Mouse (Mus musculus) stomach, embryonic 15.5 days (tissue): ENCODE measurements around the gene Amdhd2. TPM values are rescaled to one million over a fixed set of nuclear protein-coding genes. Genes with fewer than 3 reads are reported as not detected.

ENCODE experiments used
- ATAC-seq: fragments of 200-750 bp; cut with Nextera tagmentation; 2 replicates; pipeline ENCODE4 v1.8.0; 2017; ENCODE audit warnings: low read depth, moderate number of reproducible peaks, moderate TSS enrichment; ENCODE audit not compliant: insufficient read depth, low FRiP score
- H3K27ac ChIP-seq: fragments of 300-500 bp; sonication (generic); 2 replicates; pipeline ENCODE4 v1.5.1; 2015; ENCODE audit warnings: mild to moderate bottlenecking, inconsistent platforms
- H3K27me3 ChIP-seq: fragments of 300-500 bp; sonication (generic); replicated peaks from 2 replicates; pipeline ENCODE4 v1.6.1; 2015; ENCODE audit warnings: inconsistent platforms
- H3K36me3 ChIP-seq: fragments of 300-500 bp; sonication (generic); 2 replicates; pipeline ENCODE4 v1.6.1; 2015; ENCODE audit warnings: inconsistent platforms
- H3K4me1 ChIP-seq: fragments of 300-500 bp; sonication (generic); 2 replicates; pipeline ENCODE4 v1.6.1; 2015; ENCODE audit warnings: inconsistent platforms
- H3K4me2 ChIP-seq: fragments of 300-500 bp; sonication (generic); 2 replicates; pipeline ENCODE4 v1.6.1; 2015; ENCODE audit warnings: mild to moderate bottlenecking, inconsistent platforms
- H3K4me3 ChIP-seq: fragments of 300-500 bp; sonication (generic); replicated peaks from 2 replicates; pipeline ENCODE4 v1.5.1; 2015; ENCODE audit warnings: inconsistent platforms
- H3K9ac ChIP-seq: fragments of 300-500 bp; sonication (generic); 2 replicates; pipeline ENCODE4 v1.6.1; 2015; ENCODE audit warnings: inconsistent platforms
- H3K9me3 ChIP-seq: fragments of 300-500 bp; sonication (generic); 2 replicates; pipeline ENCODE4 v1.6.1; 2016; ENCODE audit warnings: inconsistent platforms
- WGBS: fragments of 180-500 bp; shearing (Covaris S2); methylation state at CpG from one replicate; pipeline ENCODE4 v1.1.7; 2015; 5-methylcytosine and 5-hydroxymethylcytosine counted together
- polyA plus RNA-seq: library from polyadenylated mRNA; unstranded; fragments of >200 nt; fragmentation: Nextera tagmentation; extraction: Ambion mirVana; gene quantifications from 2 replicates; pipeline ENCODE4 v1.2.1, GENCODE M21; 2015

Gene Amdhd2
- polyA plus RNA-seq, 1 experiment from 2014 or later, result 25.1 TPM

DNA sequence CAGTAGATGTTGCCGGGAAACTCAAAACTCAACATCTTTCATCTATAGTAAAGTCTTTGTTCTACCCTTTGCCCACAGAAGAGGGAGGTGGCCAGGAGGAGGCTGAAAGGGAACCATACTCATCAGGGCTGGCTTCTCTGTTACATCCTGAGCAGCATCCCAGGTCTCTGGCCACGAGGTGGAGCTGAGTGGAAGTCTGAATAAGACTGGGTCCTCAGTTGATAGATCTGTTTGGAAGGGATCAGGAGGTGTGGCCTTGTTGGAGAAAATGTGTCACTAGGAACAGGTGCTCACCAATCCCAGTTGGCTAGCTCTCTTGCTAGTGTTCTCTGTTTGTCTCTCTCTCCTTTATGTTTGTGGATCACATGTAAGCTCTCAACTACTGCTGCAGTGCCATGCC is 31.8 kb upstream of the Amdhd2 start:
- no peak overlapping the region for H3K4me2 ChIP-seq
- no peaks in the 10 kb centered on the region for H3K27me3 ChIP-seq
- H3K36me3 ChIP-seq, result no peaks in the 10 kb centered on the region
- 0 out of 2 replicates have a peak, but pooled peaks cover 3% of the 10 kb centered on the region for H3K4me1 ChIP-seq
- ATAC-seq, result no peak
- 51% methylated on average over 2 of the region's 2 CpGs for WGBS
- H3K27ac ChIP-seq, result no peak overlapping the region
- no peak overlapping the region for H3K4me3 ChIP-seq
- H3K9ac ChIP-seq, result no peak overlapping the region
- H3K9me3 ChIP-seq, result no peaks in the 10 kb centered on the region

DNA sequence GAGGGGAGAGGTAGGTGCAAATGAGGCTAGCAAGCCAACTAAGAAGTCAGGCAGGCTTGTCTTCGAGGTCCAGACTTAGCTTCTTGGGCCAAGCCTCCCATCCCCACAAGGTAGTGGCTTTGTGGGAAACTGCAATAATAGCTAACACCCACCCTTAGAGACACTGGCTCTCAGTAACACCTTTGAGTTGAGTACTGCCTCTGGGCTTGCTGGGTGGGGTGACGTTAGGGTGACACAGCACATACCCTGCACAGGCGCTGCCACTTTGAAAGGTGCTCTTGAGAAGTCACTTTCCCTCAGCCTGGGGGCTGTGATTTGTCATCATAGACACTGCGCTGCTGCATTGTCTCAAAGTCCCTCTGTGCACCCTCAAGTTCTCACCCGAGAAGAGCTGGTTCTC is 30.2 kb upstream of the Amdhd2 start:
- no peak overlapping the region for H3K27ac ChIP-seq
- 78% methylated on average over 5 of the region's 5 CpGs for WGBS
- no peaks in the 10 kb centered on the region for H3K27me3 ChIP-seq
- H3K4me3 ChIP-seq, result no peak overlapping the region
- H3K4me1 ChIP-seq, result no peaks in the 10 kb centered on the region
- no peak overlapping the region for H3K9ac ChIP-seq
- H3K9me3 ChIP-seq, result no peaks in the 10 kb centered on the region
- no peaks in the 10 kb centered on the region for H3K36me3 ChIP-seq
- H3K4me2 ChIP-seq, result no peak overlapping the region
- ATAC-seq, result no peak

DNA sequence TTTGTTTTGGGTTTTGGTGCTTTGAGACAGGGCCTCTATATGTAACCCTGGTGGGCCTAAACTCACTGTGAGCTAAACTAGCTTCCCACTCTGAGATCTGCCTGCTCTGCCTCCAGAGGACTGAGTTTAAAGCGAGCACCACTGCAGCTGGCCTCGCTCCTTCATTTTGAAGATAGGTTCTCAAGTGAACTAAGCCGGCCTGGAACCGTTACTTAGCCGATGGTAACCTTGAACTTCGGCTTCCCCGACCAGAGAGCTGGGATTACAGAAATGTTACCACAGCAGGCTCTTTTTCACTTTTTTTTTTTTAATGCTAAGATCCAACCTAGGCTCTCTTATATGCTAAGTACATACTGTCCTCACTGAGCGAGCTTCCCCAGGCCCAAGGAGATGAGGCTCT is 29.7 kb upstream of the Amdhd2 start:
- Histone ChIP-seq H3K4me2 (no peak overlapping the region), H3K36me3 (no peaks in the 10 kb centered on the region), H3K9me3 (no peaks in the 10 kb centered on the region), H3K27ac (no peak overlapping the region), H3K4me1 (no peaks in the 10 kb centered on the region), H3K9ac (no peak overlapping the region), H3K27me3 (no peaks in the 10 kb centered on the region), H3K4me3 (no peak overlapping the region)
- no peak for ATAC-seq
- WGBS, result 86% methylated on average over 8 of the region's 8 CpGs

DNA sequence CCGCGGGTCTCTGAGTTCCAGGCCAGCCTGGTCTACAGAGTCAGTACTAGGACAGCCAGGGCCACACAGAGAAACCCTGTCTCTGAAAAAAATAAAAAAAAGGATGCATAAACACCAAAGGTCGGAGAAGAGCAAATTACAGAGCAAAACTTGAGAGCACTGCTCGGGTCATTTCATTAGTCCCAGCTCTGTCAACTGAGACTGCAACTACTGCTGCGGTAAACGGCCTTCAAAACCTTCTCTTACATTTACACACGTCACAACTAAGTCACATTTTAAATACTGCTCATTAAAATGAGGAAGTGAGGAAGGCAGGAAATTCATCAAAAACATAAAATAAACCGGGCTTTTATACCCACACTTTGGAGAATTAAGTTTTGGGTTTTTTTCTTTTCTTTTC is 29.3 kb upstream of the Amdhd2 start:
- H3K9me3 ChIP-seq, result no peaks in the 10 kb centered on the region
- ATAC-seq, result no peak
- 68% methylated on average over 8 of the region's 8 CpGs for WGBS
- no peak overlapping the region for H3K4me2 ChIP-seq
- no peaks in the 10 kb centered on the region for H3K4me1 ChIP-seq
- no peak overlapping the region for H3K4me3 ChIP-seq
- no peak overlapping the region for H3K9ac ChIP-seq
- H3K27me3 ChIP-seq, result no peaks in the 10 kb centered on the region
- no peak overlapping the region for H3K27ac ChIP-seq
- H3K36me3 ChIP-seq, result no peaks in the 10 kb centered on the region

DNA sequence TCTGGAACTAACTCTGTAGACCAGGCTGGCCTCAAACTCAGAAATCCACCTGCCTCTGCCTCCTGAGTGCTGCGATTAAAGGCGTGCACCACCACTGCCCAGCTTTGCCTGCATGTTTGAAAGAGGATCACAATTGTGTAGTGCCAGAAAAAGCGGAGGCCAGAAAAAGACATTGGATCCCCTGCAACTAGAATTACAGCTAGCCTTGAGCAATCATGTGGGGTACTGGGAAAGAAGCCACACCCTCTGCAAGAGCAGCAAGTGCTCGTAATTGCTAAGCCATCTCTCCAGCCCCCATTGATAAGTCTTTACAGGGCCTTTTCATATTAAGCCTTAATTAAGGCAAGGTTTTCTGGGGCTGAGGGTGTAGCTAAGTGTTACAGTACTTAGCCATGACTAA is 27.9 kb upstream of the Amdhd2 start:
- Histone ChIP-seq H3K9ac (no peak overlapping the region), H3K4me1 (no peaks in the 10 kb centered on the region), H3K4me2 (no peak overlapping the region), H3K27me3 (no peaks in the 10 kb centered on the region), H3K9me3 (no peaks in the 10 kb centered on the region), H3K4me3 (no peak overlapping the region), H3K27ac (no peak overlapping the region), H3K36me3 (no peaks in the 10 kb centered on the region)
- no peak for ATAC-seq
- WGBS, result 80% methylated on average over 4 of the region's 4 CpGs

DNA sequence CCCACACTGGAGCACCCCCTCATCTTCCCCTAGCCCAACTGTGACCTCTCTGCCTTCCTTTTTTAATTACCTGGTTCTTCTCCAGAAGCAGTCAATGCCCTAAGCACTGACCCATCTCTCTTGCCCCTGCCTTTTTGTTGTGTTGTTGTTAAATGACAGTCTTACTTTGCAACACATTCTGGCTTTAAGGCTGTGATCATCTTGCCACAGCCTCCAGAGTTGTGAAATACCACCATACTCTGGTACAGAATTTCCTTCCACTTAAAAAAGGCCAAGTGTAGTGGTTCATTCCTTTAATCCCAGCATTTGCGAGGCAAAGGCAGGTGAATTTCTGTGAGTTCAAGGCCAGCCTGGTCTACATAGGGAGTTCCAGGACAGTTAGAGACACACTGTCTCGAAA is 27.4 kb upstream of the Amdhd2 start:
- Histone ChIP-seq H3K4me2 (no peak overlapping the region), H3K4me1 (no peaks in the 10 kb centered on the region), H3K9me3 (no peaks in the 10 kb centered on the region), H3K36me3 (no peaks in the 10 kb centered on the region), H3K9ac (no peak overlapping the region), H3K27ac (no peak overlapping the region), H3K4me3 (no peak overlapping the region), H3K27me3 (no peaks in the 10 kb centered on the region)
- WGBS, result 78% methylated on average over 2 of the region's 2 CpGs
- ATAC-seq, result no peak

DNA sequence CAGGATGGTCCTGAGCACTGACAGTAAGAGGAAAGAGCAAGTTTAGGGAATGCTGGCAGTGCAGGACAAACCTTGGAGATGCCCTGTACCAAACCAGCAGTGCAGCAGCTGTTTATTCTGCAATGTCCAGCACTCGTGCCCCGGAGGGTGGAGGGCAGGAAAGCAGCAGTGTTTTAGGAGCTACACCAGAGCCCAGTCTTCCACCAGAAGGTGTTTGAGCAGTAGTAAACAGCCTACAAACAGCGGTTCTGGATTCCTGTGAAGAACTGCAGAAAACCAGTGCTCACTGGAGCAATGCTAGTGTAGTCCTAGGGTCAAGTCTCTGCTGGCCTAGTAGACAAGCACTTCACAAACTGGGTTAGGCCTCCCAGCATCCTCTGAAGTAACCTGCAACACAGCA is 10.7 kb upstream of the Amdhd2 start:
- WGBS, result 80% methylated on average over 3 of the region's 3 CpGs

DNA sequence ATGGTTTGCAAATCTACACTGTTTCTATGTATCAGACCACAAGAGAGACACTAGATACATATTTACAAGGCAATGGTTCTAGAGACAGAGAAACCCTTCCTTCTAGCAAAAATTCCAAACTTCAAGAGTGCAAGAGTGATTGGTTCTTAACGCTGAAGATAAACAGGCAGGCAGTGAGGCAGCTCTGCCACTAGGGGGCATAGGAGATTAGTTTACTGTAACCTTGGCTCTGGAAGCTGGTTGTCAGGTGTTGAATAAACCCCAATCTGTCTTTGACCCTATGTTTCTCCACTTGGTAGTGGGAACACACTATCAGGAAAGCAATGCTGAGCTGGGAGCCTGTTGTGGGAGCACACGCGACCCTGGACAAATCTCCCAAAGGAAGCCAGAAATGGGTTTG is 9.9 kb upstream of the Amdhd2 start:
- ATAC-seq, result no peak
- no peaks in the 10 kb centered on the region for H3K36me3 ChIP-seq
- no peaks in the 10 kb centered on the region for H3K27me3 ChIP-seq
- no peaks in the 10 kb centered on the region for H3K9me3 ChIP-seq
- WGBS, result 2% methylated on average over 3 of the region's 3 CpGs
- H3K4me3 ChIP-seq, result no peak overlapping the region
- H3K4me1 ChIP-seq, result peaks cover 5% of the 10 kb centered on the region; the same call in 1 of the 2 replicates
- H3K4me2 ChIP-seq, result no peak overlapping the region
- no peak overlapping the region for H3K27ac ChIP-seq
- H3K9ac ChIP-seq, result no peak overlapping the region

More for the DNA sequence above, 10.7 kb upstream of the Amdhd2 start:
- Histone ChIP-seq H3K36me3 (no peaks in the 10 kb centered on the region), H3K4me2 (no peak overlapping the region), H3K4me3 (no peak overlapping the region), H3K27me3 (no peaks in the 10 kb centered on the region), H3K9ac (no peak overlapping the region), H3K27ac (no peak overlapping the region), H3K4me1 (peaks cover 5% of the 10 kb centered on the region; the same call in 1 of the 2 replicates), H3K9me3 (no peaks in the 10 kb centered on the region)
- ATAC-seq, result no peak

DNA sequence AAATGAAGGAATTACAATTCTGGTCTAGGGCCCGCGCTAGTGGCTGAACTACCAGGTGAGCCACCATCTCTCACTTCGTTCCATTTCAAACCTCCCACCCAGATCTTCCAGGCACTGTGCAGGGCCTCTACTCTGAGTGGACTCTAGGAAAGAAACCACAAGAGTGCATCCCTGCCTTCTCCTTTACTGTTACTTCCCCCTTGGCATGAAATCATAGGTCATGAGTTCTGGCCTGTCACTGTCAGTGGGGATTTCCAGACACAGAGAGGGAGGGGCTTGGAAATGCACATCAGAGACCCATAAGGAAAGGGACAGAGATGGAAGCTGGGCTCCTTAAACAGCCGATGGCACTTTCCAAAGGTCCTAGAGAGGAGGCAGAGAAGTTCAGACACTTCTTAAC is 8.2 kb upstream of the Amdhd2 start:
- 78% methylated on average over 4 of the region's 4 CpGs for WGBS
- no peak for ATAC-seq
- no peaks in the 10 kb centered on the region for H3K27me3 ChIP-seq
- no peak overlapping the region for H3K4me3 ChIP-seq
- no peak overlapping the region for H3K4me2 ChIP-seq
- H3K9ac ChIP-seq, result no peak overlapping the region
- H3K9me3 ChIP-seq, result no peaks in the 10 kb centered on the region
- no peak overlapping the region for H3K27ac ChIP-seq
- peaks cover 18% of the 10 kb centered on the region for H3K4me1 ChIP-seq
- H3K36me3 ChIP-seq, result peaks cover 8% of the 10 kb centered on the region; the same call in 1 of the 2 replicates

DNA sequence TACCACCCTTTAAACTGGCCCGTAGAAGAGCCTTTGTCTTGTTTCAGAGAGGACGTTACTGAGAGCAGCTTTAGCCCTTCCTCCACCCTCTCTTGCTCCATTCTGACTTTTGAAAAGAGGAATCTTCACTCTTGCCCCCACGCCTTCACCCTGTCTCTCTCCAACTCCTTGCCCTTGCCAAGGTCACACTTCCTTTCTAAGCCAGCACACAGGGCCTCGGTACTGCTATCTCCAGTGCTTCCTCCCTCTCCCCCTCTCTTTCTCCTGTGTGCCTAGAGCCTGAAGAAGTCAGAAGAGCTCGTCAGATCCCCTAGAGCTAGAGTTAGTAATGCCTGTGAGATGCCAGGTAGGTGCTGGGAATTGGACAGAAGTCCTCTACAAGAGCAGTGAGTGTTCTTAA is 7.2 kb upstream of the Amdhd2 start:
- Histone ChIP-seq H3K4me2 (no peak overlapping the region), H3K27me3 (no peaks in the 10 kb centered on the region), H3K9ac (no peak overlapping the region), H3K36me3 (peaks cover 12% of the 10 kb centered on the region; the same call in 1 of the 2 replicates), H3K4me3 (no peak overlapping the region), H3K4me1 (peaks cover 18% of the 10 kb centered on the region), H3K9me3 (no peaks in the 10 kb centered on the region), H3K27ac (no peak overlapping the region)
- 73% methylated on average over 5 of the region's 5 CpGs for WGBS
- no peak for ATAC-seq

DNA sequence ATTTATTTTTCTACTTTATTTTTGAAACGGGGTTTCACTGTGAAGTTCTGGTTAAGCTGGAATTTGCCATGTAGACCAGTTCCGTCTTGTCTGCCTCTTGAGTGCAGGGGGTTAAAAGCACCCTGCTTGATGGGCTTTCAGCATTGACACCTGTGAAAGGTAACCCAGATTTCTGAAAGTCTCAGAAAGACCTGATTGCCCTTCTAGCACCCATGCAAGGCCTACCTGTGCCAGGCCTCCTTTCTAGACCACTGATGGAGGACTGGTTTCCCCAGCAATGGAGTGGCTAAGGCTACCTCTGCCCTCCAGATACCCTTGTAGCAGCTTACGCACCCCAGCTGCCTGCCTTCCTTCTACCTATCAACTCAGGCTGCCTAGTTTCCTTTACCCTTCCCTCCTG is 6.6 kb upstream of the Amdhd2 start:
- 59% methylated on average over 3 of the region's 3 CpGs for WGBS
- no peak for ATAC-seq
- 0 out of 2 replicates have a peak overlapping the region, but pooled peaks have one; percentile 97 for H3K27ac ChIP-seq

DNA sequence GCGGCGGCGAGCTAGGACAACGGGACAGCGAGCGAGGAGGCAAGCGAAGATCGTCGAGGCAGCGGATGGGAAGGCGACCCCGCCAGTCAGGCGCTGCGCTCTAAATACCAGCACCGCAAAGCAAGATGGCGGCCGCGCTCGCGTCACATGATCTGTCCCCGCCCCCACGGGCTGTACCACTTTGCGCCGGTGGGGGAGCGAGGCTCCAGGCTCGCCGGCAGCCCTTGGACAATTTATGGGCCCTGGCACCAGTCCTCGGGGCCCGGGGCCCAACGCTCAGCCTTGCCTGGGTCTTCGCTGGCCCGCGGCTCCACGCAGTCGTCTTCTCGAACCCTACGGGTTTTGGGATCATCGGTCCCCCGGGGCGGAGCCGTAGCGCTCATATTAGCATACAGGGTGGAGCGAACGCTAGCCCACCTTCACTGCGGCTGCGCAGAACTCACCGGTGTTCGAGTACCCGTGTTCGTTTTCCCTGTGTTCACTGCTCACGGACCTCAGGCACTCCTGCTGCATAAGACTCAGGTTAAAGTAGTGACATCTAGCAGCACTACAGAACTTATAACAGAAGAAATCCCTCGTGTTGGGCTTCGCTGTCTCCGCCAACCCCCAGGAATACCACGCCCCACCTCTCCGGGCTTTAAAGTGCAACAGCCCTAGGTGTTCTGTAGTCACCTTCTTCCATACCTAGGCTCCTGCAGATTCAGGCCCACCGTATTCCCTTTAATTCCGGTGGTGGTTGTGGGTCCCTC is 5.9 kb upstream of the Amdhd2 start, which contains the start of gene Atp6v0c:
Gene Atp6v0c, minus strand, starts transcription at position 386 of the 749 bp plus-strand sequence.
- Histone ChIP-seq H3K27ac (peak within 1 kb of the TSS; percentile 97), H3K4me2 (peak within 1 kb of the TSS; percentile 69), H3K9ac (peak within 1 kb of the TSS; percentile 83), H3K27me3 (no peaks in the 10 kb centered on the region), H3K36me3 (peaks cover 12% of the 10 kb centered on the region; the same call in 1 of the 2 replicates), H3K4me3 (peak within 1 kb of the TSS; percentile 82), H3K9me3 (no peaks in the 10 kb centered on the region), H3K4me1 (peaks cover 18% of the 10 kb centered on the region)
- WGBS, result under 1% methylated on average over 58 of the region's 58 CpGs
- peak; percentile 89 for ATAC-seq

More for the DNA sequence above, 6.6 kb upstream of the Amdhd2 start:
- Histone ChIP-seq H3K36me3 (peaks cover 12% of the 10 kb centered on the region; the same call in 1 of the 2 replicates), H3K27me3 (no peaks in the 10 kb centered on the region), H3K4me3 (peak overlapping the region; percentile 82), H3K9me3 (no peaks in the 10 kb centered on the region), H3K4me1 (peaks cover 18% of the 10 kb centered on the region), H3K4me2 (peak overlapping the region; percentile 69), H3K9ac (peak overlapping the region; percentile 83; the same call in 1 of the 2 replicates)
